Mouse (Mus musculus) cerebellum, adult 11 months (tissue): ENCODE measurements around the gene Tmbim6.

Source experiments
- DNase-seq: peaks from one replicate; pipeline ENCODE4 v3.0.0; 2022

The Tmbim6 gene

GRCm38 (mm10) chr15:99392486-99393385, at the start of gene Tmbim6:
Gene Tmbim6 (plus strand): TSS chr15:99392882.
- peak; percentile 99 for DNase-seq

DNA sequence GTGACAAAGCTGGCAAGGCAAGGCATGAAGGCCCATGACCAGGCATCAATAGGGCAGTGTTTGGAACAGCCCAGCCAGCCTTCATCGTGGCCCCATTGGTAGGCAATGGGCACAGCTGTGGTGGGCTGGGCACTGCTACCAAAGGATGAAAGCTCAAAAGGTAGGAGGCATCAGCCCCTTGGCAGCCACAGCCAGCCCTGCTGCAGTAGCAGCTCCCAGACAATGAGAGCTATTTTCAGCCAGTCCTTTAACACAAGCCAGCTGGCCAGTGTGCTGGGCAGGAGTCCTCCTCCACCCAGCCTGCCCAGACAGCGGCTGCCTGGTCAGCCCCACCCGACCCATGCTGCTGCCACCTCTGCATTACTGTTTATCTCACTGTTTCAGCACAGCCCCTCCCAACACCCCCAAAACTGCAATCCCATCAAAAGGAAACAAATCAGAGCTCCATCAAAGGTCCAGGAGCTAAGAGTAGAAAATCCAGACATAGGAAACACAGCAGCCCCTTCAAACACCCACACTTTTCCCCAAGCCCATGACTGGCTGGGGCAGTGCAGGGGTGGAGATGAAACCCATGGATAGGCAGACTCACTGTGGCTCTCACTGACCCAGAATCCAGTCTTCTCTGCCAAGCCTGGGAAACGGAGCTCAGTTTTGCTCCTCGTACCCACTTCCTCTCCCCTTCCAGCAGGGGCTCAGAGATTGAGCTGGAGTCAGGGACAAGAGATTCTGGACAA, 49.1 kb upstream of the Tmbim6 start:
- no peak for DNase-seq

DNA sequence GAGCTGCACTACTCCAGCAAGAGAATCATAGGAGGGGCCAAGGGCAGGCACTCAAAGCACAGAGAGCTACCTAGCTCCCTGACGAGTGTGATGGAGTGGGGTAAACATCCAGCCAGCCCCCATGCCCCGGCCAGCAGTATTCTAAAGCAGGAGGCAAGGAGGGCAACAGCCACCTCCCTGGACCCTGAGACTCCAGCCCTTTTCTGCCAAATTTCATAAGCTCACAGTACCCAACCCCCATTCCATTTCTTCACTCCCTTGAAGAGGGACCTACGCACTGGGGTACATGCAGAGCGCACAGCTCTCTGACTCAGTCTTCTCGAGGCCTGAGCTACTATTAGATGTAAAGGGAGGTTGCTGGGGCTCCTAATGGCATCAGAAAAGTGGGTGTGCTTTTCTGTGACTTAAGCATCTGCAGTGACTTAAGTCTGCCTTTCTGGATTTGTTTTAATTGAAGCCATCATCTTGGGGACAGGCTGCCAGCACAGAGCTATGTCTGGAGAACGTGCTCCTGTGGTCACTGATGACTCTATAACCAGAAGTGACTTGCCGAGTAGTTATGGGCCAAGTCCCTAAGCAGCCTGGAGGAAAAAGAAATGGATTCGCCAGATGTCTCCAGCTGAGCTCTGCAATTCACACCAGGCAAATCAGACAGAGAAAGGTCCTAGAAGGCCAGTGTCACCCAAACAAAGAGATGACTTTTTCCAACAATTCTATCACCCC, 48.4 kb upstream of the Tmbim6 start:
- no peak for DNase-seq

- DNase-seq, result no peak
These were observed 47.7 kb upstream of the Tmbim6 start for GRCm38 (mm10) chr15:99344961-99345360.

- DNase-seq, result no peak
These were observed 41.1 kb upstream of the Tmbim6 start for GRCm38 (mm10) chr15:99351610-99352009.

- DNase-seq, result no peak
These were observed 40.4 kb upstream of the Tmbim6 start for GRCm38 (mm10) chr15:99352306-99352705.

- no peak for DNase-seq
These were observed 37.0 kb upstream of the Tmbim6 start for GRCm38 (mm10) chr15:99355660-99356059.

- no peak for DNase-seq
These were observed 36.2 kb upstream of the Tmbim6 start for GRCm38 (mm10) chr15:99356462-99356861.

- DNase-seq, result no peak
These were observed 33.7 kb upstream of the Tmbim6 start for GRCm38 (mm10) chr15:99358952-99359351.

DNA sequence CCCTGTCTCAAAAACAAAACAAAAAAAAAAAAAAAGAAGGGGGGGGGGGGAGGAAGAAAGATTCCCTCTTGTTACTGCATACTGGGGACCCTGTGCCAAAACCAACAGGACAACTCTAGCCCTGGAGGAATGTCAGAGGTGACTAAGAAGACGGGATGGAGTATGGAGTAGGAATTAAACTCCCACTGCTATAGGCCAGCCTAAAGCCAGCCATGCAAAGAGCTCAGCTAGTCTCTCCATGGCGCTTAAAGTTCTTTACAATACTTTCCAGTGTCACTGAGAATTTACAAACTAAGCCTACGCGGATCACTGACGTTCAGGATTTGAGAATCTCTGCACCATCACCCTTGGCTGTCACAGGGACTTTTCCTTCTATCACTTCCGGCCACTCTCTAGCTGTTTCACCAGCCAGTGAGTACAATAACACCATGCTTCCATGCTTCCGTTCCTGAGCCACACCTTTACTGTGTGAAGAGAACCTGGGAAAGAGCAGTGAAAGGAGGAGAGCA, 28.6 kb upstream of the Tmbim6 start:
- no peak for DNase-seq

DNA sequence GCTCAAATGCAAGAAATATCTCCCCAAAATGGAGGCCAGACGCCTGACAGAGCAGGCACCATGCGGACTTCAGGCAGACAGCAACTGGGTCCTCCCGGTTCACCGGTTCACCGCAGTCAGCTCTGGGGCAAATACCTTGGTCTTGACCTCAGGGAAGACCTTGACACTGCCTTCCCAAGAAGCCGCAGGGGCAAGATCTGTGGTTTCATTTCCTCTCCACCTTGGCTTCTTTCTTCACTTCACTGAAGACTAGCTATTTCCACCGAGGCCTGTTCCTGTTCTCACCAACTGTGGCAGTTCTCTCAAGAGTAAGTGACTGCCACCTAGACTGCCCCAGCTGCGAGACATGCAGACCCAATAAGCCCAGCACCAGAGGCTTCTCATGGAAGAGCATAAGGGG, 27.8 kb upstream of the Tmbim6 start:
- no peak for DNase-seq

DNA sequence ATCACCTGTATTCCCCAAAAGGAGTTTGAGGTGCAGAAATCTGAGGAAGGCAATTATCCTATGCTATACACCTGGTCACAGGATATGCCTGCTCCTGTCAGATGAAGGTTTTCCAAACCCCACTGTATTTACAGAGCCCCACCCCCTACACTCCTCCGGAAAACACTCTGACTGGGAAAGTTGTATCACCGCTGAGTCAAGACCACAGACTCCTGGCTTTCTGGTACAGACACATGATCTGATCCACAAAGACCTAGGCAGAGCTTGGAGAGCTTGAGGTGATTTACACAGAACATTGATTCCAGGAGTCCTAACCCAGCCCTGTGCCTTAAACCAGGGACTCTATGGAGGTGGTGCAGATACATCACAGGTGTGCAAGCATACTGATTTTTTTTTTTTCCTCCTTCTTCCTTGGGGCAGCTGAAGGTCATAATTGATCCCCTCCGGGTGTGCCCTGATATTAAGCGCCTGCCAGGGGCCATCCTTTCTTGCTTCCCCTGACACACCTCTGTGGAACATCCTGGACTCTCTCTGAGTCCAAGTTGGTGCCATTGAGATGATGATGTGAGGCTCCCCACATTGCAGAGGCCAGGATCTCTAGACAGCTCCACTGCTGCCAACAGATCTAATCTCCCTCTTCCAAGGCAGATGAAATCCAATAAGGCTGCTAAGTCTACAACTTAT, 24.0 kb upstream of the Tmbim6 start:
- DNase-seq, result no peak

GRCm38 (mm10) chr15:99369391-99370171, 23.1 kb upstream of the Tmbim6 start:
- DNase-seq, result no peak

GRCm38 (mm10) chr15:99370259-99370691, 22.4 kb upstream of the Tmbim6 start, which contains the start of gene Fmnl3:
Gene Fmnl3 (minus strand): TSS chr15:99370482.
- peak; percentile 95 for DNase-seq

- DNase-seq, result no peak
These were observed 20.9 kb upstream of the Tmbim6 start for GRCm38 (mm10) chr15:99371526-99372340.

DNA sequence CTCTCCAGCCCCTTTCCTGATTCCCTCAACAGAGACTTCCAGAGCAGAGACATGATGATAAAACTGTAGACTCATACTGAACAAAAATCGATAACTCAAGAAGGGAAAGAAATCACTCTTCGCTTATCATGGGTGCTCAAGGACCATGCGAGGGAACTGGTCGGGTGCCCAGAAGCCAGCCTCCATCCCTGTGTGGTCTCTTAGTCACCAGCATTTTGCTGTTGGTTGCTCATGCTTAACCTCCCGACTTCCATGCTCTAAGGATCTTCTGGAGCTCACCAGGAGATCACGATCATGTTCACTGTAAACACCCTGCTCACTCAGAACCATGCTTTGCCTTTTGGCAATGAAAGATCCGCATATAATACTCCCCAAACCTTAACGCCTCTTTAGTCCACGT, 19.9 kb upstream of the Tmbim6 start:
- no peak for DNase-seq

- no peak for DNase-seq
These were observed 17.6 kb upstream of the Tmbim6 start for GRCm38 (mm10) chr15:99375036-99375435.

DNA sequence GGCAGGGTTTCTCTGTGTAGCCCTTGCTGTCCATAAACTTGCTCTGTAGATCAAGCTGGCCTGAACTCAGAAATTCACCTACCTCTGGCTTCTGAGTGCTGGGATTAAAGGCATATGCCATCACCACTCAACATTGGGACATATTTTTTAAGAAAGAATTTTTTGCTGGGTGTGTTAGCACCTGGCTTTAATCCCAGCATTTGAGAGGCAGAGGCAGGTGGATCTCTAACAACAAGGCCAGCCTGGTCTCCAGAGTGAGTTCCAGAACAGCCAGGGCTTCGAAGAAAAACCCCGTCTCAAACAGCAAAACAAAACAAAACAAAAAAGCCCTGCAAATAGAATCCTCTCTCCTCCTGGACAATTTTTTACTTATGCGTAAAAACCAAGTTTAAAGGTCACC, 17.1 kb upstream of the Tmbim6 start:
- no peak for DNase-seq

- no peak for DNase-seq
These were observed 16.4 kb upstream of the Tmbim6 start for GRCm38 (mm10) chr15:99376240-99376639.

DNA sequence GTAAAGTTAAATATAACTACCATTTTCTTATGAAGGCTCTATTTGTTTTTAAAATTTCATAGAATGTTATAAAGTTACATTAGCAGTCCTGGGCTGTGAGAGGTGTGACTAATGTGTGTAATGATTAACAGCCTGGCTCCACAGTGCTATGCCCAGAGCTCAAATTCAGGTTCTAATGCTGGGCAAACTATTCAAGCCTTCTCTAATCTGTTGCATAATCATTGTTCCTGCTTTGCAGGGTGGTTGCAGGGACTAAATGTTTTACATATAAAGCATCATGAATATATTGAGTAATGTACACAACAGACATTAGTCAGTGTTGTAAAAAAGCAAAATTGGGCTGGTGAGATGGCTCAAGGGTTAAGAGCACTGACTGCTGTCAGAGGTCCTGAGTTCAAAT, 9.8 kb upstream of the Tmbim6 start:
- no peak for DNase-seq

DNA sequence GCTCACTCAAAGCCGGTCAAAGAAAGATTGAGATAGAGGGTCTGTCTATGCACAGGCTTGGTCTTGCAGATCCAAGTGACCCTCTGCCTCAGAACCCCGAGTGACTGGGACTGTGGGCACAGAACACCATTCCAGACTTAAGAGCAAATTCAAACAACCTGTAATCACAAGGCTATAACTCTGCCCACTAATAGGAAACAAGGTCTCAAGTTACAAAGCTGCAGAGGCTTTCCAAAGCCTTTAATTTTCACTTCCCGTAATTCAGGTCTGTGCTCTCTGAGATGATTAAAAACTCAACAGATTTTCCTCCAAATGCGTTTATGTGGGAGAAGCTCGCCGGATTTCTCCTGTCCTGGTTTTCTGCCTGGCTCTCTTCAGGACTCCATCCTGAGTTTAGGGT, 8.6 kb upstream of the Tmbim6 start:
- DNase-seq, result no peak
